Mouse (Mus musculus): ENCODE results near the gene Raver1. TPM values are rescaled to one million over a fixed set of nuclear protein-coding genes. Genes with fewer than 3 reads are reported as not detected.
"Not testable (repeated sequence)": the region's sequence is repeated elsewhere in the genome, so short reads cannot be mapped to it uniquely, and the experiment has no call there.

Gene Raver1
- polyA plus RNA-seq, 1 experiment = 49.2 TPM

- no peaks in the 10 kb centered on the region for H3K79me2 ChIP-seq (ENCODE audit: control insufficient read depth, insufficient read depth)
- H3K27me3 ChIP-seq (ENCODE audit: control insufficient read depth, insufficient read depth, insufficient read length) = peaks cover 25% of the 10 kb centered on the region
- no peak overlapping the region for H3K4me3 ChIP-seq (ENCODE audit: insufficient read depth, poor library complexity, severe bottlenecking)
- no peaks in the 10 kb centered on the region for H3K79me3 ChIP-seq (ENCODE audit: low read depth)
- TF ChIP-seq MYOG (IDR thresholded peaks at IDR 0.05; ENCODE audit: control insufficient read depth, extremely low read depth, insufficient read length) = no peak
- TF ChIP-seq MYOD1 (IDR thresholded peaks at IDR 0.05; ENCODE audit: control insufficient read depth, insufficient read length, low read depth) = no peak
- no peak for TF ChIP-seq USF1 (IDR thresholded peaks at IDR 0.05; ENCODE audit: low read depth)
- TF ChIP-seq CTCF (IDR thresholded peaks at IDR 0.05; ENCODE audit: control insufficient read depth, insufficient read depth, insufficient read length) = no peak
- TF ChIP-seq FOSL1 (IDR thresholded peaks at IDR 0.05; ENCODE audit: insufficient read depth, low read length, poor library complexity, severe bottlenecking) = no peak
- no peak for TF ChIP-seq MAX (IDR thresholded peaks at IDR 0.05)
- no peaks in the 10 kb centered on the region for H3K36me3 ChIP-seq (ENCODE audit: control insufficient read depth, insufficient read depth)
- H3ac ChIP-seq (ENCODE audit: control insufficient read depth, insufficient read length, low read depth) = no peak overlapping the region
Measured at GRCm38 (mm10) chr9:21051578-21051977, 40.2 kb downstream of the Raver1 start.

- no peaks in the 10 kb centered on the region for H3K79me2 ChIP-seq (ENCODE audit: control insufficient read depth, insufficient read depth)
- H3ac ChIP-seq (ENCODE audit: control insufficient read depth, insufficient read length, low read depth) = no peak overlapping the region
- peaks cover 3% of the 10 kb centered on the region for H3K27me3 ChIP-seq (ENCODE audit: control insufficient read depth, insufficient read depth, insufficient read length)
- H3K79me3 ChIP-seq (ENCODE audit: low read depth) = no peaks in the 10 kb centered on the region
- no peaks in the 10 kb centered on the region for H3K36me3 ChIP-seq (ENCODE audit: control insufficient read depth, insufficient read depth)
- H3K4me3 ChIP-seq (ENCODE audit: insufficient read depth, poor library complexity, severe bottlenecking) = no peak overlapping the region
- TF ChIP-seq MYOD1 (IDR thresholded peaks at IDR 0.05; ENCODE audit: control insufficient read depth, insufficient read length, low read depth) = no peak
- no peak for TF ChIP-seq USF1 (IDR thresholded peaks at IDR 0.05; ENCODE audit: low read depth)
- no peak for TF ChIP-seq CTCF (IDR thresholded peaks at IDR 0.05; ENCODE audit: control insufficient read depth, insufficient read depth, insufficient read length)
- no peak for TF ChIP-seq CEBPB (IDR thresholded peaks at IDR 0.05; ENCODE audit: low read depth)
- TF ChIP-seq MAX (IDR thresholded peaks at IDR 0.05) = no peak
- no peak for TF ChIP-seq FOSL1 (IDR thresholded peaks at IDR 0.05; ENCODE audit: insufficient read depth, low read length, poor library complexity, severe bottlenecking)
- TF ChIP-seq MYOG (IDR thresholded peaks at IDR 0.05; ENCODE audit: control insufficient read depth, extremely low read depth, insufficient read length) = no peak
Measured at GRCm38 (mm10) chr9:21045235-21045634, 46.6 kb downstream of the Raver1 start.

- not testable (repeated sequence) for H3K4me3 ChIP-seq (ENCODE audit: insufficient read depth, poor library complexity, severe bottlenecking); H3K79me3 ChIP-seq (ENCODE audit: low read depth)
Measured at GRCm38 (mm10) chr9:21044785-21045184, 47.0 kb downstream of the Raver1 start.

GRCm38 (mm10) chr9:21043563-21043962, 48.2 kb downstream of the Raver1 start:
- Histone ChIP-seq H3K4me3 (ENCODE audit: insufficient read depth, poor library complexity, severe bottlenecking) (no peak overlapping the region), H3K79me2 (ENCODE audit: control insufficient read depth, insufficient read depth) (no peaks in the 10 kb centered on the region), H3K27me3 (ENCODE audit: control insufficient read depth, insufficient read depth, insufficient read length) (peaks cover 7% of the 10 kb centered on the region), H3K36me3 (ENCODE audit: control insufficient read depth, insufficient read depth) (no peaks in the 10 kb centered on the region), H3K79me3 (ENCODE audit: low read depth) (no peaks in the 10 kb centered on the region), H3ac (ENCODE audit: control insufficient read depth, insufficient read length, low read depth) (no peak overlapping the region)
- no peak for TF ChIP-seq MYOG (IDR thresholded peaks at IDR 0.05; ENCODE audit: control insufficient read depth, extremely low read depth, insufficient read length)
- TF ChIP-seq USF1 (IDR thresholded peaks at IDR 0.05; ENCODE audit: low read depth) = no peak
- TF ChIP-seq CEBPB (IDR thresholded peaks at IDR 0.05; ENCODE audit: low read depth) = no peak
- no peak for TF ChIP-seq FOSL1 (IDR thresholded peaks at IDR 0.05; ENCODE audit: insufficient read depth, low read length, poor library complexity, severe bottlenecking)
- no peak for TF ChIP-seq CTCF (IDR thresholded peaks at IDR 0.05; ENCODE audit: control insufficient read depth, insufficient read depth, insufficient read length)
- no peak for TF ChIP-seq MYOD1 (IDR thresholded peaks at IDR 0.05; ENCODE audit: control insufficient read depth, insufficient read length, low read depth)

More at GRCm38 (mm10) chr9:21044785-21045184, 47.0 kb downstream of the Raver1 start:
- H3K36me3 ChIP-seq (ENCODE audit: control insufficient read depth, insufficient read depth); H3K27me3 ChIP-seq (ENCODE audit: control insufficient read depth, insufficient read depth, insufficient read length); H3K79me2 ChIP-seq (ENCODE audit: control insufficient read depth, insufficient read depth); H3ac ChIP-seq (ENCODE audit: control insufficient read depth, insufficient read length, low read depth): not testable (repeated sequence)

GRCm38 (mm10) chr9:21041308-21041707, 50.5 kb downstream of the Raver1 start:
- H3ac ChIP-seq (ENCODE audit: control insufficient read depth, insufficient read length, low read depth) = no peak overlapping the region
- H3K4me3 ChIP-seq (ENCODE audit: insufficient read depth, poor library complexity, severe bottlenecking) = no peak overlapping the region
- H3K36me3 ChIP-seq (ENCODE audit: control insufficient read depth, insufficient read depth) = no peaks in the 10 kb centered on the region
- peaks cover 29% of the 10 kb centered on the region for H3K27me3 ChIP-seq (ENCODE audit: control insufficient read depth, insufficient read depth, insufficient read length)
- no peaks in the 10 kb centered on the region for H3K79me3 ChIP-seq (ENCODE audit: low read depth)
- no peaks in the 10 kb centered on the region for H3K79me2 ChIP-seq (ENCODE audit: control insufficient read depth, insufficient read depth)
- no peak for TF ChIP-seq USF1 (IDR thresholded peaks at IDR 0.05; ENCODE audit: low read depth)
- no peak for TF ChIP-seq FOSL1 (IDR thresholded peaks at IDR 0.05; ENCODE audit: insufficient read depth, low read length, poor library complexity, severe bottlenecking)
- TF ChIP-seq MAX (IDR thresholded peaks at IDR 0.05) = no peak
- TF ChIP-seq CTCF (IDR thresholded peaks at IDR 0.05; ENCODE audit: control insufficient read depth, insufficient read depth, insufficient read length) = no peak
- no peak for TF ChIP-seq CEBPB (IDR thresholded peaks at IDR 0.05; ENCODE audit: low read depth)
- TF ChIP-seq MYOG (IDR thresholded peaks at IDR 0.05; ENCODE audit: control insufficient read depth, extremely low read depth, insufficient read length) = no peak
- no peak for TF ChIP-seq MYOD1 (IDR thresholded peaks at IDR 0.05; ENCODE audit: control insufficient read depth, insufficient read length, low read depth)

- H3K79me3 ChIP-seq (ENCODE audit: low read depth) = no peaks in the 10 kb centered on the region
- peaks cover 39% of the 10 kb centered on the region for H3K27me3 ChIP-seq (ENCODE audit: control insufficient read depth, insufficient read depth, insufficient read length)
- H3K36me3 ChIP-seq (ENCODE audit: control insufficient read depth, insufficient read depth) = no peaks in the 10 kb centered on the region
- TF ChIP-seq MYOG (IDR thresholded peaks at IDR 0.05; ENCODE audit: control insufficient read depth, extremely low read depth, insufficient read length) (no peak), CTCF (IDR thresholded peaks at IDR 0.05; ENCODE audit: control insufficient read depth, insufficient read depth, insufficient read length) (no peak), USF1 (IDR thresholded peaks at IDR 0.05; ENCODE audit: low read depth) (no peak), FOSL1 (IDR thresholded peaks at IDR 0.05; ENCODE audit: insufficient read depth, low read length, poor library complexity, severe bottlenecking) (no peak), CEBPB (IDR thresholded peaks at IDR 0.05; ENCODE audit: low read depth) (no peak), MAX (IDR thresholded peaks at IDR 0.05) (no peak), MYOD1 (IDR thresholded peaks at IDR 0.05; ENCODE audit: control insufficient read depth, insufficient read length, low read depth) (no peak)
- no peak overlapping the region for H3K4me3 ChIP-seq (ENCODE audit: insufficient read depth, poor library complexity, severe bottlenecking)
- H3K79me2 ChIP-seq (ENCODE audit: control insufficient read depth, insufficient read depth) = no peaks in the 10 kb centered on the region
- no peak overlapping the region for H3ac ChIP-seq (ENCODE audit: control insufficient read depth, insufficient read length, low read depth)
Measured at GRCm38 (mm10) chr9:21039779-21040178, 52.0 kb downstream of the Raver1 start.
